ENCODE assay signal across 7 mouse cellular contexts in the genomic region with DNA sequence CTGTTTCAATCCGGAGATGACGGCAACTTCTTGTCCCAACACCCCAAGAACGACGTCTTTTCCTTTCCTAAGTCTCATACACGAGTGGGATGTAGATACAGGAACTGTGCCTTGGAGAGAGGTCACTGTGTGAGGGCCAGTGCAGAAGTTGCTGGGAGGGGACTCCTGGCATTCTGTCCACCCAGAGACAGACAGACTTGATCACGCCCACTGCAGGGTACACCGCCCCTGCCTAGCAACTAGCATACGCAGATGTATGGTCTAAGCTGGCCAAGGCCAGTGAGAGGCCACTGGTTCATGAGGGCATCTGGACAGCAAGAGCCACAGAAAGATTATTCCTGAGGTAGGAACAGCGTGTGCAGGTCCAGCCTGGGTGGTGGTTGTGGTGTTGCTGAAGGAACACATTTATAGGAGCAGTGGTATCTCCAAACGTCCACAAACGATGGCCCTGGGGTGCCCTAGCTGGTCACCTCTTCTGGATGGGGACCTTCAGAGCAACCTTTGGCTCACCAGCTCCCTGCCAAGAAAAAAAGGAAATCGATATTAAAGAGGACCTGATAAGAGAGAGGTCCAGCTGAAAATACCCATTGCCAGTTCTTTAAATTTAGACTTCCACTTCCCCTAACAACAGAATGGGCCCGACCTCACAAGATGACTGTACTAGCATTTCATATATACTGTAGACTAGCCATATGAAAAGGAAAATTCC. TPM values are rescaled to one million over a fixed set of nuclear protein-coding genes. Genes with fewer than 3 reads are reported as not detected.
DNase-seq lines count a peak whose midpoint lies in the region; ATAC-seq and TF ChIP-seq lines count a peak whose summit lies in the region.

No protein-coding gene starts in this region.

- H3K4me1 ChIP-seq in lung, embryonic 16.5 days (replicated peaks; ENCODE audit: control insufficient read depth, insufficient read depth, low read length) = peaks cover 8% of the 10 kb centered on the region; the same call in 1 of the 2 replicates
- H3K4me1 ChIP-seq in forebrain, embryonic 10.5 days = peaks cover 21% of the 10 kb centered on the region
- H3K4me1 ChIP-seq in intestine, postnatal 0 days (replicated peaks; ENCODE audit: control insufficient read depth, insufficient read depth, low read length) = peaks cover 6% of the 10 kb centered on the region; the same call in 1 of the 2 replicates
- H3K4me1 ChIP-seq in midbrain, embryonic 11.5 days (ENCODE audit: control insufficient read depth, insufficient read depth, low read length) = peaks cover 7% of the 10 kb centered on the region

- WGBS in lung, embryonic 16.5 days = 39% methylated on average over 13 of the region's 13 CpGs
- 50% methylated on average over 13 of the region's 13 CpGs for WGBS in forebrain, embryonic 10.5 days
- WGBS in intestine, postnatal 0 days = 34% methylated on average over 13 of the region's 13 CpGs
- WGBS in midbrain, embryonic 11.5 days = 45% methylated on average over 13 of the region's 13 CpGs

- DNase-seq in lung, postnatal 36 days = no peak
- DNase-seq in forebrain, embryonic 10.5 days (ENCODE audit: extremely low spot score, low spot score) = no peak
- DNase-seq in midbrain, embryonic 11.5 days (ENCODE audit: low spot score, missing footprints) = peak; percentile 64
- no peak for DNase-seq in thymus, postnatal 0 days (ENCODE audit: low spot score)
- no peak for DNase-seq in gastrocnemius, postnatal 4 days (ENCODE audit: low spot score in 2 of 2)

- H3K9ac ChIP-seq in lung, embryonic 16.5 days (ENCODE audit: low read length) = peak overlapping the region; percentile 64
- H3K9ac ChIP-seq in intestine, postnatal 0 days (ENCODE audit: low read depth, low read length) = no peak overlapping the region
- peak overlapping the region; percentile 20 for H3K9ac ChIP-seq in midbrain, embryonic 11.5 days (ENCODE audit: low read length)

- peak; percentile 62 for ATAC-seq in lung, embryonic 16.5 days (ENCODE audit: low read depth)
- no peak for ATAC-seq in intestine, postnatal 0 days
- peak; percentile 67; the same call in 1 of the 2 replicates for ATAC-seq in midbrain, embryonic 11.5 days (ENCODE audit: low FRiP score)

- TF ChIP-seq CTCF in intestine, postnatal 0 days (IDR thresholded peaks at IDR 0.05; ENCODE audit: low read depth) = no peak

- H3K36me3 ChIP-seq in lung, embryonic 16.5 days (ENCODE audit: control insufficient read depth, insufficient read depth, low read length) = no peaks in the 10 kb centered on the region
- H3K36me3 ChIP-seq in forebrain, embryonic 10.5 days (replicated peaks) = no peaks in the 10 kb centered on the region; the same call in 1 of the 2 replicates
- no peaks in the 10 kb centered on the region for H3K36me3 ChIP-seq in intestine, postnatal 0 days (ENCODE audit: control insufficient read depth, insufficient read depth)
- H3K36me3 ChIP-seq in midbrain, embryonic 11.5 days (ENCODE audit: control insufficient read depth, insufficient read depth, low read length) = no peaks in the 10 kb centered on the region

- H3K9me3 ChIP-seq in lung, embryonic 16.5 days (ENCODE audit: control insufficient read depth, low read length) = no peaks in the 10 kb centered on the region
- H3K9me3 ChIP-seq in forebrain, embryonic 10.5 days = no peaks in the 10 kb centered on the region
- no peaks in the 10 kb centered on the region for H3K9me3 ChIP-seq in intestine, postnatal 0 days (ENCODE audit: control insufficient read depth)
- H3K9me3 ChIP-seq in midbrain, embryonic 11.5 days (ENCODE audit: control insufficient read depth, low read length) = no peaks in the 10 kb centered on the region

- peak overlapping the region; percentile 62 for H3K4me3 ChIP-seq in lung, embryonic 16.5 days (ENCODE audit: low read length)
- peak overlapping the region; percentile 66 for H3K4me3 ChIP-seq in forebrain, embryonic 10.5 days
- peak overlapping the region; percentile 46 for H3K4me3 ChIP-seq in intestine, postnatal 0 days (ENCODE audit: low read depth, low read length)
- peak overlapping the region; percentile 61 for H3K4me3 ChIP-seq in midbrain, embryonic 11.5 days (ENCODE audit: low read depth, low read length)

- no peak overlapping the region for H3K27ac ChIP-seq in lung, embryonic 16.5 days (ENCODE audit: low read length)
- no peak overlapping the region for H3K27ac ChIP-seq in forebrain, embryonic 10.5 days
- no peak overlapping the region for H3K27ac ChIP-seq in intestine, postnatal 0 days (ENCODE audit: low read depth, low read length)
- no peak overlapping the region for H3K27ac ChIP-seq in midbrain, embryonic 11.5 days (ENCODE audit: low read depth, low read length)

- peak overlapping the region; percentile 90 for H3K4me2 ChIP-seq in lung, embryonic 16.5 days (ENCODE audit: low read depth, low read length)
- H3K4me2 ChIP-seq in intestine, postnatal 0 days (replicated peaks; ENCODE audit: low read depth) = peak overlapping the region; percentile 87
- H3K4me2 ChIP-seq in midbrain, embryonic 11.5 days = peak overlapping the region; percentile 92

- peaks cover 3% of the 10 kb centered on the region for H3K27me3 ChIP-seq in lung, embryonic 16.5 days (ENCODE audit: control insufficient read depth, insufficient read depth, low read depth, low read length)
- H3K27me3 ChIP-seq in forebrain, embryonic 10.5 days (ENCODE audit: poor library complexity, severe bottlenecking) = peaks cover 36% of the 10 kb centered on the region
- no peaks in the 10 kb centered on the region for H3K27me3 ChIP-seq in intestine, postnatal 0 days (replicated peaks; ENCODE audit: control insufficient read depth, insufficient read depth, low read length)
- peaks cover 2% of the 10 kb centered on the region for H3K27me3 ChIP-seq in midbrain, embryonic 11.5 days (ENCODE audit: control insufficient read depth, insufficient read depth, low read length)

RNA-seq across cellular contexts. Expression of a gene that starts 0.6 kb away (rescaled TPM):
- polyA plus RNA-seq in lung, embryonic 16.5 days (2015; fragmentation: Nextera tagmentation; extraction: Ambion mirVana) = 4.1 and 6.2 TPM in 2 replicates
- 0.67 and 0.91 TPM in 2 replicates for polyA plus RNA-seq in forebrain, embryonic 10.5 days (2016; fragmentation: Nextera tagmentation; extraction: Ambion mirVana)
- polyA plus RNA-seq in intestine, postnatal 0 days (2015; fragmentation: Nextera tagmentation; extraction: Ambion mirVana) = 0.16 TPM in 1 of 2 replicates, not detected in the other
- polyA plus RNA-seq in midbrain, embryonic 11.5 days (2014; fragmentation: Nextera tagmentation; extraction: Ambion mirVana) = 0.34 and 1.2 TPM in 2 replicates
- polyA plus RNA-seq in thymus, postnatal 0 days (2015; fragmentation: Nextera tagmentation; extraction: Ambion mirVana) = 0.71 and 0.90 TPM in 2 replicates
- total RNA-seq in gastrocnemius, postnatal 4 days (2021) = not detected

RNA-seq across cellular contexts. Expression of a gene that starts 13.2 kb away (rescaled TPM):
- polyA plus RNA-seq in lung, embryonic 16.5 days (2015; fragmentation: Nextera tagmentation; extraction: Ambion mirVana) = 1.9 and 3.1 TPM in 2 replicates
- 1.6 and 2.4 TPM in 2 replicates for polyA plus RNA-seq in forebrain, embryonic 10.5 days (2016; fragmentation: Nextera tagmentation; extraction: Ambion mirVana)
- 0.29 and 0.52 TPM in 2 replicates for polyA plus RNA-seq in intestine, postnatal 0 days (2015; fragmentation: Nextera tagmentation; extraction: Ambion mirVana)
- polyA plus RNA-seq in midbrain, embryonic 11.5 days (2014; fragmentation: Nextera tagmentation; extraction: Ambion mirVana) = 1.8 TPM in 2 replicates
- polyA plus RNA-seq in thymus, postnatal 0 days (2015; fragmentation: Nextera tagmentation; extraction: Ambion mirVana) = 5.3 and 6.7 TPM in 2 replicates
- 1 to 10 TPM in 1 of 2 experiments, under 1 TPM in 1; 0.78 to 1.1 TPM for total RNA-seq in gastrocnemius, postnatal 4 days (2021)

RNA-seq across cellular contexts. Expression of a gene that starts 35.6 kb away (rescaled TPM):
- 0.13 and 0.63 TPM in 2 replicates for polyA plus RNA-seq in lung, embryonic 16.5 days (2015; fragmentation: Nextera tagmentation; extraction: Ambion mirVana)
- polyA plus RNA-seq in forebrain, embryonic 10.5 days (2016; fragmentation: Nextera tagmentation; extraction: Ambion mirVana) = 0.25 TPM in 1 of 2 replicates, not detected in the other
- polyA plus RNA-seq in intestine, postnatal 0 days (2015; fragmentation: Nextera tagmentation; extraction: Ambion mirVana) = not detected in 2 replicates
- polyA plus RNA-seq in midbrain, embryonic 11.5 days (2014; fragmentation: Nextera tagmentation; extraction: Ambion mirVana) = not detected in 2 replicates
- 8.7 and 8.9 TPM in 2 replicates for polyA plus RNA-seq in thymus, postnatal 0 days (2015; fragmentation: Nextera tagmentation; extraction: Ambion mirVana)
- not detected for total RNA-seq in gastrocnemius, postnatal 4 days (2021)

RNA-seq across cellular contexts. Expression of a gene that starts 57.0 kb away (rescaled TPM):
- polyA plus RNA-seq in lung, embryonic 16.5 days (2015; fragmentation: Nextera tagmentation; extraction: Ambion mirVana) = 39.8 and 41.8 TPM in 2 replicates
- polyA plus RNA-seq in forebrain, embryonic 10.5 days (2016; fragmentation: Nextera tagmentation; extraction: Ambion mirVana) = 39.2 and 41.7 TPM in 2 replicates
- polyA plus RNA-seq in intestine, postnatal 0 days (2015; fragmentation: Nextera tagmentation; extraction: Ambion mirVana) = 16.0 and 17.6 TPM in 2 replicates
- 36.3 and 43.1 TPM in 2 replicates for polyA plus RNA-seq in midbrain, embryonic 11.5 days (2014; fragmentation: Nextera tagmentation; extraction: Ambion mirVana)
- 38.9 and 40.3 TPM in 2 replicates for polyA plus RNA-seq in thymus, postnatal 0 days (2015; fragmentation: Nextera tagmentation; extraction: Ambion mirVana)
- total RNA-seq in gastrocnemius, postnatal 4 days (2021) = 10 to 100 TPM; 11.0 to 11.2 TPM

RNA-seq across cellular contexts. Expression of a gene that starts 57.3 kb away (rescaled TPM):
- polyA plus RNA-seq in lung, embryonic 16.5 days (2015; fragmentation: Nextera tagmentation; extraction: Ambion mirVana) = 50.5 and 50.6 TPM in 2 replicates
- 80.6 and 81.1 TPM in 2 replicates for polyA plus RNA-seq in forebrain, embryonic 10.5 days (2016; fragmentation: Nextera tagmentation; extraction: Ambion mirVana)
- 12.3 and 13.0 TPM in 2 replicates for polyA plus RNA-seq in intestine, postnatal 0 days (2015; fragmentation: Nextera tagmentation; extraction: Ambion mirVana)
- polyA plus RNA-seq in midbrain, embryonic 11.5 days (2014; fragmentation: Nextera tagmentation; extraction: Ambion mirVana) = 58.9 and 62.6 TPM in 2 replicates
- polyA plus RNA-seq in thymus, postnatal 0 days (2015; fragmentation: Nextera tagmentation; extraction: Ambion mirVana) = 42.2 TPM in 2 replicates
- total RNA-seq in gastrocnemius, postnatal 4 days (2021) = 10 to 100 TPM; 34.6 to 38.0 TPM
